Mouse (Mus musculus): ENCODE results near the gene Snapc5. TPM values are rescaled to one million over a fixed set of nuclear protein-coding genes. Genes with fewer than 3 reads are reported as not detected.

Gene Snapc5
- total and polyA plus RNA-seq, 3 experiments: 4.4 to 40.4 (median 14.0) TPM

DNA sequence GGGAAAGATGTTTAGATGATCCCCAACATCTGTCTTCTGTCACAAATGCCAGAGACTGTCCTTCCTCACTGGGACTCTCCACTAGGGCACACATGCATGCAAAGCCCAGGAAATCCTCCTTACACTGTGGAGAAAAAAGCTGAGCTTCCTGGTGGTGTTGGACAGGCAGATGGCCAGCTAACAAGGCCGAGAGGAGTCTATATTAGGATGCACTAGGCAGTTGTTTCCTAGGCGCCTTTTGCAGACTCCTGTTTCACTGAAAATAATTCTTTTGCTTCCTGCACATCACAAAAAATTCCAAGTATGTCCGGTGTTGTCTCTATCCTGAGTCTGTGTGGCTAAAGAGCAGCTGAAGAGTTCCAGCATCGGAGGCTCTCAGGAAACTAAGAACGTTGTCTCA lies 52.1 kb downstream of the Snapc5 start:
- ATAC-seq (ENCODE audit: extremely low read depth, insufficient number of reproducible peaks, low FRiP score, poor library complexity, severe bottlenecking) (no peak), DNase-seq (ENCODE audit: low spot score) (no peak)
- Histone ChIP-seq H3K36me3 (replicated peaks) (peaks cover 77% of the 10 kb centered on the region), H3K4me3 (ENCODE audit: low read depth, low read length) (no peak overlapping the region), H3K4me1 (ENCODE audit: insufficient read depth, low read depth, low read length) (peaks cover 3% of the 10 kb centered on the region; the same call in 1 of the 2 replicates), H3K27me3 (ENCODE audit: insufficient read depth, low read length) (no peaks in the 10 kb centered on the region), H3K9me3 (replicated peaks) (no peaks in the 10 kb centered on the region)
- TF ChIP-seq POLR2AphosphoS5 (IDR thresholded peaks at IDR 0.05; ENCODE audit: insufficient replicate concordance, low read depth, low read length) (no peak), GATA2 (IDR thresholded peaks at IDR 0.05; ENCODE audit: borderline replicate concordance, low read depth, low read length) (no peak), TAL1 (conservative IDR thresholded peaks at IDR 0.05; ENCODE audit: low read depth, low read length) (no peak), GATA1 (IDR thresholded peaks at IDR 0.05; ENCODE audit: borderline replicate concordance, low read length) (no peak), CTCF (IDR thresholded peaks at IDR 0.05; ENCODE audit: low read depth, low read length) (no peak)

- Histone ChIP-seq H3K27me3 (ENCODE audit: insufficient read depth, low read length) (no peaks in the 10 kb centered on the region), H3K4me3 (ENCODE audit: low read depth, low read length) (no peak overlapping the region), H3K4me1 (ENCODE audit: insufficient read depth, low read depth, low read length) (peaks cover 3% of the 10 kb centered on the region; the same call in 1 of the 2 replicates), H3K36me3 (replicated peaks) (peaks cover 76% of the 10 kb centered on the region), H3K9me3 (replicated peaks) (no peaks in the 10 kb centered on the region)
- no peak for ATAC-seq (ENCODE audit: extremely low read depth, insufficient number of reproducible peaks, low FRiP score, poor library complexity, severe bottlenecking)
- no peak for TF ChIP-seq GATA1 (IDR thresholded peaks at IDR 0.05; ENCODE audit: borderline replicate concordance, low read length)
- TF ChIP-seq CTCF (IDR thresholded peaks at IDR 0.05; ENCODE audit: low read depth, low read length): no peak
- TF ChIP-seq GATA2 (IDR thresholded peaks at IDR 0.05; ENCODE audit: borderline replicate concordance, low read depth, low read length): no peak
- no peak for TF ChIP-seq POLR2AphosphoS5 (IDR thresholded peaks at IDR 0.05; ENCODE audit: insufficient replicate concordance, low read depth, low read length)
- no peak for TF ChIP-seq TAL1 (conservative IDR thresholded peaks at IDR 0.05; ENCODE audit: low read depth, low read length)
- no peak for DNase-seq (ENCODE audit: low spot score)
Measured at GRCm38 (mm10) chr9:64231674-64232073, 52.6 kb downstream of the Snapc5 start.

DNA sequence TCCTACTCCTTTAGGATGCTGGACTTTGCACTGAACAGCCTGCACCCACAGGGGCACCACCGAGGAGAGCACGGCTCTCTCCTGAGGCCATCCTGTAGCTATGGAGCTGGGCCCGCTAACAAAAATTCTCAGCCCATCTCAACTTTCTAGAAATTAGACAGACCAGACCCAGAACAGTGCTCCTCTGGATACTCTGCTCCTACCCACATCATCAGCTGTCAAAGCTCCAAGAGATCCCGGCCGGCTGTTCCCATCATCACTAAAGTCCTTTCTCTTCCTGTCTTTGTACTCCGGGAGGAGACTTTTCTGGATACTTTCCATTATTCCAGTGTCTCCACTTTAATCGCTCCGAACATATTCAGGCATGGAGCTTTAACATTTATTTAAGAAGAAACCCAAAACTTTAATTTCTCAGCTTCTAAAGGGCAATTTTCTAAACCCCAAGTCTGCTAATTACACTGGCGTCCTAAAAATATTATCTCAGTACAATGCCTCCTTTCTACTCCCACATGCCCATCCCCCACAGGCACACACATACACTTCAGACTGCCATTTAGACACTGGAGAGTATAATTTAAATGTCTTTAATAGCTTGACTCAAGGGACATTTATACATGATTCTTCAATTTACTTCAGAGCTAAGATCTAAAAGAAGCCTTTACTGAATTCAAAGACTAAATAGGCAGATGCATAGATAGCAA lies 53.3 kb downstream of the Snapc5 start:
- H3K4me3 ChIP-seq (ENCODE audit: low read depth, low read length): no peak overlapping the region
- H3K4me1 ChIP-seq (ENCODE audit: insufficient read depth, low read depth, low read length): peaks cover 3% of the 10 kb centered on the region; the same call in 1 of the 2 replicates
- H3K27me3 ChIP-seq (ENCODE audit: insufficient read depth, low read length): no peaks in the 10 kb centered on the region
- H3K36me3 ChIP-seq (replicated peaks): peaks cover 71% of the 10 kb centered on the region
- TF ChIP-seq TAL1 (conservative IDR thresholded peaks at IDR 0.05; ENCODE audit: low read depth, low read length) (no peak), GATA2 (IDR thresholded peaks at IDR 0.05; ENCODE audit: borderline replicate concordance, low read depth, low read length) (no peak), GATA1 (IDR thresholded peaks at IDR 0.05; ENCODE audit: borderline replicate concordance, low read length) (no peak), CTCF (IDR thresholded peaks at IDR 0.05; ENCODE audit: low read depth, low read length) (no peak), POLR2AphosphoS5 (IDR thresholded peaks at IDR 0.05; ENCODE audit: insufficient replicate concordance, low read depth, low read length) (no peak)
- H3K9me3 ChIP-seq (replicated peaks): no peaks in the 10 kb centered on the region
- DNase-seq (ENCODE audit: low spot score) (no peak), ATAC-seq (ENCODE audit: extremely low read depth, insufficient number of reproducible peaks, low FRiP score, poor library complexity, severe bottlenecking) (no peak)

Other genes starting within 250 kb of the Snapc5 start
- 0.39 and 0.98 TPM in 2 replicates for gene Smad6, start 157.2 kb upstream of the Snapc5 start, total RNA-seq (2014; fragmentation: Nextera tagmentation)
- 0.44 and 0.81 TPM in 2 replicates for gene Smad6, start 157.2 kb upstream of the Snapc5 start, total RNA-seq (2017)
- 1.6 and 2.1 TPM in 2 replicates for gene Smad6, start 157.2 kb upstream of the Snapc5 start, polyA plus RNA-seq (2012)
- gene Lctl, start 62.1 kb upstream of the Snapc5 start, total RNA-seq (2014; fragmentation: Nextera tagmentation): not detected in 2 replicates
- 0.12 TPM in 1 of 2 replicates, not detected in the other for gene Lctl, start 62.1 kb upstream of the Snapc5 start, total RNA-seq (2017)
- not detected in 2 replicates for gene Lctl, start 62.1 kb upstream of the Snapc5 start, polyA plus RNA-seq (2012)
- 163 and 180 TPM in 2 replicates for gene Zwilch, start 6.2 kb upstream of the Snapc5 start, total RNA-seq (2014; fragmentation: Nextera tagmentation)
- 189 and 202 TPM in 2 replicates for gene Zwilch, start 6.2 kb upstream of the Snapc5 start, total RNA-seq (2017)
- 9.1 and 14.2 TPM in 2 replicates for gene Zwilch, start 6.2 kb upstream of the Snapc5 start, polyA plus RNA-seq (2012)
- gene Rpl4, start 5.9 kb upstream of the Snapc5 start, total RNA-seq (2014; fragmentation: Nextera tagmentation): 7,560 and 7,833 TPM in 2 replicates
- gene Rpl4, start 5.9 kb upstream of the Snapc5 start, total RNA-seq (2017): 2,308 and 2,582 TPM in 2 replicates
- gene Rpl4, start 5.9 kb upstream of the Snapc5 start, polyA plus RNA-seq (2012): 506 and 513 TPM in 2 replicates
- 0.75 and 1.2 TPM in 2 replicates for gene Uchl4, start 55.9 kb downstream of the Snapc5 start, total RNA-seq (2014; fragmentation: Nextera tagmentation)
- gene Uchl4, start 55.9 kb downstream of the Snapc5 start, total RNA-seq (2017): 2.0 and 2.6 TPM in 2 replicates
- gene Uchl4, start 55.9 kb downstream of the Snapc5 start, polyA plus RNA-seq (2012): not detected in 2 replicates
- gene Map2k1, start 74.4 kb downstream of the Snapc5 start, total RNA-seq (2014; fragmentation: Nextera tagmentation): 34.7 and 43.3 TPM in 2 replicates
- gene Map2k1, start 74.4 kb downstream of the Snapc5 start, total RNA-seq (2017): 106 and 121 TPM in 2 replicates
- 25.8 and 40.0 TPM in 2 replicates for gene Map2k1, start 74.4 kb downstream of the Snapc5 start, polyA plus RNA-seq (2012)
- gene Tipin, start 102.3 kb downstream of the Snapc5 start, total RNA-seq (2014; fragmentation: Nextera tagmentation): 129 and 130 TPM in 2 replicates
- 344 and 355 TPM in 2 replicates for gene Tipin, start 102.3 kb downstream of the Snapc5 start, total RNA-seq (2017)
- 6.7 and 8.0 TPM in 2 replicates for gene Tipin, start 102.3 kb downstream of the Snapc5 start, polyA plus RNA-seq (2012)
- 16.9 and 18.9 TPM in 2 replicates for gene Dis3l, start 162.0 kb downstream of the Snapc5 start, total RNA-seq (2014; fragmentation: Nextera tagmentation)
- gene Dis3l, start 162.0 kb downstream of the Snapc5 start, total RNA-seq (2017): 20.7 and 22.4 TPM in 2 replicates
- gene Dis3l, start 162.0 kb downstream of the Snapc5 start, polyA plus RNA-seq (2012): 4.2 and 5.6 TPM in 2 replicates
- not detected in 2 replicates for gene Megf11, start 206.4 kb downstream of the Snapc5 start, total RNA-seq (2014; fragmentation: Nextera tagmentation)
- 0.17 and 0.38 TPM in 2 replicates for gene Megf11, start 206.4 kb downstream of the Snapc5 start, total RNA-seq (2017)
- 0.25 and 0.33 TPM in 2 replicates for gene Megf11, start 206.4 kb downstream of the Snapc5 start, polyA plus RNA-seq (2012)